ENCODE assay signal across 15 mouse cellular contexts in genomic region chr2:93772765-93773085, GRCm38 (mm10). TPM values are rescaled to one million over a fixed set of nuclear protein-coding genes. Genes with fewer than 3 reads are reported as not detected.
DNase-seq lines count a peak whose midpoint lies in the region; ATAC-seq and TF ChIP-seq lines count a peak whose summit lies in the region.
"Had no signal": no experiment of that assay in that cellular context is flagged by ENCODE, and none has a peak within 500 bp of the region (broad histone marks: within the 10 kb centered on the region; RNA-seq: fewer than 3 reads in every experiment).

No protein-coding gene starts in this region.

- peaks cover 4% of the 10 kb centered on the region for H3K36me3 ChIP-seq in forebrain, postnatal 0 days (ENCODE audit: insufficient read depth)
- H3K36me3 ChIP-seq in forebrain, embryonic 16.5 days (ENCODE audit: control insufficient read depth, insufficient read depth) = 0 out of 2 replicates have a peak, but pooled peaks cover 3% of the 10 kb centered on the region
- H3K36me3 ChIP-seq in lung, embryonic 15.5 days = peaks cover 4% of the 10 kb centered on the region; the same call in 1 of the 2 replicates
- no peaks in the 10 kb centered on the region for H3K36me3 ChIP-seq in embryonic facial prominence, embryonic 12.5 days
- H3K36me3 ChIP-seq in limb, embryonic 13.5 days = peaks cover 9% of the 10 kb centered on the region

- peak; percentile 38; the same call in 1 of the 2 replicates for ATAC-seq in forebrain, postnatal 0 days
- ATAC-seq in forebrain, embryonic 16.5 days = no peak
- no peak for ATAC-seq in lung, embryonic 15.5 days (ENCODE audit: borderline replicate concordance, extremely low read depth, low FRiP score, low TSS enrichment)
- no peak for ATAC-seq in embryonic facial prominence, embryonic 12.5 days (ENCODE audit: insufficient number of reproducible peaks, insufficient read depth, low FRiP score, low TSS enrichment)
- ATAC-seq in limb, embryonic 13.5 days (ENCODE audit: low FRiP score, low read depth) = no peak

- no peak overlapping the region for H3K9ac ChIP-seq in forebrain, postnatal 0 days
- H3K9ac ChIP-seq in forebrain, embryonic 16.5 days (replicated peaks; ENCODE audit: low read depth, low read length) = no peak overlapping the region
- no peak overlapping the region for H3K9ac ChIP-seq in lung, embryonic 15.5 days
- no peak overlapping the region for H3K9ac ChIP-seq in embryonic facial prominence, embryonic 12.5 days
- H3K9ac ChIP-seq in limb, embryonic 13.5 days = no peak overlapping the region
- H3K9ac ChIP-seq: liver, embryonic 14.5 days had no signal

- 34% methylated on average over 4 of the region's 4 CpGs for WGBS in forebrain, postnatal 0 days
- 33% methylated on average over 4 of the region's 4 CpGs for WGBS in forebrain, embryonic 16.5 days
- WGBS in lung, embryonic 15.5 days = 36% methylated on average over 4 of the region's 4 CpGs
- WGBS in embryonic facial prominence, embryonic 12.5 days = 42% methylated on average over 4 of the region's 4 CpGs
- WGBS in limb, embryonic 13.5 days = 10% methylated on average over 4 of the region's 4 CpGs

- no peak overlapping the region for H3K4me2 ChIP-seq in forebrain, postnatal 0 days (ENCODE audit: low read depth)
- no peak overlapping the region for H3K4me2 ChIP-seq in forebrain, embryonic 16.5 days (ENCODE audit: low read length)
- no peak overlapping the region for H3K4me2 ChIP-seq in lung, embryonic 15.5 days
- H3K4me2 ChIP-seq in embryonic facial prominence, embryonic 12.5 days (replicated peaks) = no peak overlapping the region; the same call in 1 of the 2 replicates
- H3K4me2 ChIP-seq in limb, embryonic 13.5 days (replicated peaks) = peak overlapping the region; percentile 35

- no peak overlapping the region for H3K4me3 ChIP-seq in forebrain, postnatal 0 days (ENCODE audit: low read depth, low read length)
- H3K4me3 ChIP-seq in forebrain, embryonic 16.5 days (replicated peaks; ENCODE audit: low read length) = no peak overlapping the region
- no peak overlapping the region for H3K4me3 ChIP-seq in lung, embryonic 15.5 days
- no peak overlapping the region for H3K4me3 ChIP-seq in embryonic facial prominence, embryonic 12.5 days
- H3K4me3 ChIP-seq in limb, embryonic 13.5 days = no peak overlapping the region

- no peaks in the 10 kb centered on the region for H3K4me1 ChIP-seq in forebrain, postnatal 0 days (ENCODE audit: insufficient read depth)
- peaks cover 4% of the 10 kb centered on the region; the same call in 1 of the 2 replicates for H3K4me1 ChIP-seq in forebrain, embryonic 16.5 days (replicated peaks; ENCODE audit: control insufficient read depth, insufficient read depth, low read length)
- peaks cover 33% of the 10 kb centered on the region for H3K4me1 ChIP-seq in lung, embryonic 15.5 days
- peaks cover 66% of the 10 kb centered on the region for H3K4me1 ChIP-seq in embryonic facial prominence, embryonic 12.5 days
- H3K4me1 ChIP-seq in limb, embryonic 13.5 days = peaks cover 73% of the 10 kb centered on the region

- TF ChIP-seq CTCF in forebrain, postnatal 0 days (IDR thresholded peaks at IDR 0.05; ENCODE audit: low read depth) = no peak

- no peaks in the 10 kb centered on the region for H3K9me3 ChIP-seq in forebrain, postnatal 0 days (ENCODE audit: low read length)
- no peaks in the 10 kb centered on the region for H3K9me3 ChIP-seq in forebrain, embryonic 16.5 days (ENCODE audit: control insufficient read depth, low read length)
- H3K9me3 ChIP-seq in lung, embryonic 15.5 days = no peaks in the 10 kb centered on the region
- no peaks in the 10 kb centered on the region for H3K9me3 ChIP-seq in embryonic facial prominence, embryonic 12.5 days
- no peaks in the 10 kb centered on the region for H3K9me3 ChIP-seq in limb, embryonic 13.5 days

- H3K27ac ChIP-seq in forebrain, postnatal 0 days (ENCODE audit: low read depth, low read length) = no peak overlapping the region
- H3K27ac ChIP-seq in forebrain, embryonic 16.5 days (ENCODE audit: low read length) = no peak overlapping the region
- peak overlapping the region; percentile 56; the same call in 1 of the 2 replicates for H3K27ac ChIP-seq in lung, embryonic 15.5 days
- peak overlapping the region; percentile 77 for H3K27ac ChIP-seq in embryonic facial prominence, embryonic 12.5 days
- peak overlapping the region; percentile 79; the same call in 1 of the 2 replicates for H3K27ac ChIP-seq in limb, embryonic 13.5 days
- H3K27ac ChIP-seq: liver, embryonic 14.5 days had no signal

- DNase-seq in forebrain, postnatal 0 days = no peak
- no peak for DNase-seq in lung, postnatal 25 days (ENCODE audit: low spot score)
- no peak for DNase-seq in ovary, postnatal 10 days (ENCODE audit: low spot score)
- DNase-seq in spleen, postnatal 36 days (ENCODE audit: low spot score in 2 of 2) = no peak
- DNase-seq: adrenal gland, postnatal 10 days; cerebellum, postnatal 25 days; gastrocnemius, postnatal 10 days; heart, postnatal 4 days; kidney, adult 18-20 months; spleen, adult 18-20 months had no signal

- no peaks in the 10 kb centered on the region for H3K27me3 ChIP-seq in forebrain, postnatal 0 days (ENCODE audit: insufficient read depth, low read length)
- no peaks in the 10 kb centered on the region for H3K27me3 ChIP-seq in forebrain, embryonic 16.5 days (replicated peaks; ENCODE audit: control insufficient read depth, insufficient read depth, low read length)
- H3K27me3 ChIP-seq in lung, embryonic 15.5 days = no peaks in the 10 kb centered on the region
- no peaks in the 10 kb centered on the region for H3K27me3 ChIP-seq in embryonic facial prominence, embryonic 12.5 days
- H3K27me3 ChIP-seq in limb, embryonic 13.5 days = peaks cover 39% of the 10 kb centered on the region

RNA-seq across cellular contexts. Expression of gene Ext2, which starts 49.6 kb away (rescaled TPM):
- total RNA-seq in forebrain, postnatal 0 days (2014; rRNA removed) = 31.4 and 37.7 TPM in 2 replicates
- 67.8 and 68.6 TPM in 2 replicates for polyA plus RNA-seq in forebrain, postnatal 0 days (2015; fragmentation: Nextera tagmentation; extraction: Ambion mirVana)
- 69.1 and 69.7 TPM in 2 replicates for polyA plus RNA-seq in forebrain, embryonic 16.5 days (2015; fragmentation: Nextera tagmentation; extraction: Ambion mirVana)
- polyA plus RNA-seq in lung, embryonic 15.5 days (2015; fragmentation: Nextera tagmentation; extraction: Ambion mirVana) = 125 and 134 TPM in 2 replicates
- 105 and 112 TPM in 2 replicates for polyA plus RNA-seq in embryonic facial prominence, embryonic 12.5 days (2016; fragmentation: Nextera tagmentation; extraction: Ambion mirVana)
- polyA plus RNA-seq in limb, embryonic 13.5 days (2015; fragmentation: Nextera tagmentation; extraction: Ambion mirVana) = 104 and 106 TPM in 2 replicates

Comparison
In these comparisons a context has a peak if more than half of its experiments do, and no peak if none do; other contexts are left out.
1. H3K27ac ChIP-seq: peak in lung, embryonic 15.5 days (single experiment), embryonic facial prominence, embryonic 12.5 days (single experiment) and limb, embryonic 13.5 days (single experiment); none in forebrain, postnatal 0 days (single experiment) and forebrain, embryonic 16.5 days (single experiment).